8 mouse cellular contexts compared by ENCODE assay signal in the genomic region with DNA sequence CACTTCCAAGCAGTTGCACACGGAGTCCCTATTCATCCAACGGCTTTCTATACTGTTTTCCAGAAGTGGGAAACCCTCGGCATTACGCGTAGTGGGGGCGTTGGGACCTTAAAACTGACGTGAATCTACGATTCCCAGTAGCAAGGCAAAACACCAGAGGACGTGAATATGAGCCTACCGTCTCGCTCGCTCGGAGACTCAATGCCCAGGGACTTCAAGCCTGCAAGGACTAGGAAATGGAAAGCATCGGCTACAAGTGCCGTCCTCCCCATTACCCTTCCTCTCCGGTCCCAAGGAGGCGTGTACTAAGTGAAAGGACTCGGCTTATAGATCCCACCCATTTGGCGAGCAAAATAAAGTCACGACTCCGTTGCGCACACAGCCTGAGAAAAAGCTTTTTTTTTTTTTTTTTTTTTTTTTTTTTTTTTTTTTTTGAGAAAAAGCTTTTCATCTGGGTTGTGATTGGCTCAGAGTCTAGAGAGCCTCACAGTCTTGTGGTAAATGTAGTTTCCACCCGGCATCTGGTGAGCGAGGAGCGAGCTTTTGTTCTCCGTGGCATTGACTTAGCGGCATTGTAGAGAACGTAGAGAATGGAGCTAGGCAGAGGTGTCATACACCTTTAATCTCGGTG. TPM values are rescaled to one million over a fixed set of nuclear protein-coding genes. Genes with fewer than 3 reads are reported as not detected.
DNase-seq lines count a peak whose midpoint lies in the region; ATAC-seq and TF ChIP-seq lines count a peak whose summit lies in the region.

No protein-coding gene starts in this region.

- peak overlapping the region; percentile 72 for H3K4me2 ChIP-seq in intestine, postnatal 0 days (replicated peaks; ENCODE audit: low read depth)
- peak overlapping the region; percentile 68 for H3K4me2 ChIP-seq in limb, embryonic 13.5 days (replicated peaks)
- peak overlapping the region; percentile 53 for H3K4me2 ChIP-seq in midbrain, embryonic 13.5 days (replicated peaks)

- no peaks in the 10 kb centered on the region; the same call in 1 of the 2 replicates for H3K4me1 ChIP-seq in intestine, postnatal 0 days (replicated peaks; ENCODE audit: control insufficient read depth, insufficient read depth, low read length)
- H3K4me1 ChIP-seq in limb, embryonic 13.5 days, result peaks cover 14% of the 10 kb centered on the region
- peaks cover 16% of the 10 kb centered on the region for H3K4me1 ChIP-seq in midbrain, embryonic 13.5 days (replicated peaks)
- peaks cover 6% of the 10 kb centered on the region; the same call in 1 of the 2 replicates for H3K4me1 ChIP-seq in spleen, adult 2 months (ENCODE audit: control insufficient read depth, insufficient read depth, insufficient read length)

- H3K4me3 ChIP-seq in intestine, postnatal 0 days (ENCODE audit: low read depth, low read length), result peak overlapping the region; percentile 50
- H3K4me3 ChIP-seq in limb, embryonic 13.5 days, result peak overlapping the region; percentile 56
- H3K4me3 ChIP-seq in midbrain, embryonic 13.5 days (replicated peaks), result peak overlapping the region; percentile 47
- peak overlapping the region; percentile 71 for H3K4me3 ChIP-seq in spleen, adult 2 months (ENCODE audit: extremely low read depth, insufficient read depth, insufficient read length)

- no peaks in the 10 kb centered on the region for H3K9me3 ChIP-seq in intestine, postnatal 0 days (ENCODE audit: control insufficient read depth)
- no peaks in the 10 kb centered on the region for H3K9me3 ChIP-seq in limb, embryonic 13.5 days
- no peaks in the 10 kb centered on the region for H3K9me3 ChIP-seq in midbrain, embryonic 13.5 days

- no peaks in the 10 kb centered on the region for H3K36me3 ChIP-seq in intestine, postnatal 0 days (ENCODE audit: control insufficient read depth, insufficient read depth)
- no peaks in the 10 kb centered on the region for H3K36me3 ChIP-seq in limb, embryonic 13.5 days
- H3K36me3 ChIP-seq in midbrain, embryonic 13.5 days, result no peaks in the 10 kb centered on the region
- H3K36me3 ChIP-seq in spleen, adult 2 months (ENCODE audit: control insufficient read depth, insufficient read depth, low read length), result no peaks in the 10 kb centered on the region

- DNase-seq in left cerebral cortex, adult 18-20 months (ENCODE audit: low spot score in 2 of 2), result peak; percentile 29 to 57
- DNase-seq in left cerebral cortex, adult 11 months (ENCODE audit: low spot score), result no peak
- peak; percentile 62 for DNase-seq in embryo, embryonic 9.5 days (ENCODE audit: extremely low spot score)
- peak; percentile 97 for DNase-seq in heart, adult 11 months
- peak; percentile 48 to 75 for DNase-seq in spleen, adult 2 months (ENCODE audit: low read depth in 1 of 2, low spot score in 2 of 2)

- H3K27ac ChIP-seq in intestine, postnatal 0 days (ENCODE audit: low read depth, low read length), result peak overlapping the region; percentile 81
- H3K27ac ChIP-seq in limb, embryonic 13.5 days, result peak overlapping the region; percentile 92
- H3K27ac ChIP-seq in midbrain, embryonic 13.5 days, result peak overlapping the region; percentile 81
- peak overlapping the region; percentile 60 for H3K27ac ChIP-seq in spleen, adult 2 months (ENCODE audit: insufficient read depth, low read length)

- peak; percentile 42 for ATAC-seq in intestine, postnatal 0 days
- peak; percentile 82 for ATAC-seq in limb, embryonic 13.5 days (ENCODE audit: low FRiP score, low read depth)
- ATAC-seq in midbrain, embryonic 13.5 days, result peak; percentile 79

- no peak for TF ChIP-seq CTCF in intestine, postnatal 0 days (IDR thresholded peaks at IDR 0.05; ENCODE audit: low read depth)
- no peak for TF ChIP-seq CTCF in spleen, adult 2 months (IDR thresholded peaks at IDR 0.05; ENCODE audit: extremely low read depth, insufficient read depth, insufficient read length, insufficient replicate concordance)

- peak overlapping the region; percentile 60 for H3K9ac ChIP-seq in intestine, postnatal 0 days (ENCODE audit: low read depth, low read length)
- H3K9ac ChIP-seq in limb, embryonic 13.5 days, result peak overlapping the region; percentile 73
- H3K9ac ChIP-seq in midbrain, embryonic 13.5 days (replicated peaks), result peak overlapping the region; percentile 66

- 3% methylated on average over 29 of the region's 29 CpGs for WGBS in intestine, postnatal 0 days
- 2% methylated on average over 29 of the region's 29 CpGs for WGBS in limb, embryonic 13.5 days
- 2% methylated on average over 29 of the region's 29 CpGs for WGBS in midbrain, embryonic 13.5 days
- under 1% methylated on average over 29 of the region's 29 CpGs for WGBS in spleen, adult 2 months

- H3K27me3 ChIP-seq in intestine, postnatal 0 days (replicated peaks; ENCODE audit: control insufficient read depth, insufficient read depth, low read length), result no peaks in the 10 kb centered on the region
- H3K27me3 ChIP-seq in limb, embryonic 13.5 days, result no peaks in the 10 kb centered on the region
- H3K27me3 ChIP-seq in midbrain, embryonic 13.5 days, result no peaks in the 10 kb centered on the region
- H3K27me3 ChIP-seq in spleen, adult 2 months (ENCODE audit: control insufficient read depth, insufficient read depth, low read length), result no peaks in the 10 kb centered on the region

- peak; percentile 19 for TF ChIP-seq POLR2A in spleen, adult 2 months (IDR thresholded peaks at IDR 0.05; ENCODE audit: low read depth, low read length)

RNA-seq across cellular contexts. Expression of a gene that starts 4.0 kb away (rescaled TPM):
- 1 to 10 TPM; 9.4 to 9.6 TPM for total RNA-seq in left cerebral cortex, adult 18-20 months (2021)
- 4.0 and 4.1 TPM in 2 replicates for polyA plus RNA-seq in intestine, postnatal 0 days (2015; fragmentation: Nextera tagmentation; extraction: Ambion mirVana)
- polyA plus RNA-seq in limb, embryonic 13.5 days (2015; fragmentation: Nextera tagmentation; extraction: Ambion mirVana), result 12.6 and 13.6 TPM in 2 replicates
- polyA plus RNA-seq in midbrain, embryonic 13.5 days (2015; fragmentation: Nextera tagmentation; extraction: Ambion mirVana), result 13.7 and 15.4 TPM in 2 replicates
- polyA plus RNA-seq in spleen, adult 2 months (2012; rRNA removed), result 3.7 and 4.7 TPM in 2 replicates

RNA-seq across cellular contexts. Expression of a gene that starts 16.0 kb away (rescaled TPM):
- total RNA-seq in left cerebral cortex, adult 18-20 months (2021), result 1 to 10 TPM; 7.9 to 8.1 TPM
- 2.5 and 2.6 TPM in 2 replicates for polyA plus RNA-seq in intestine, postnatal 0 days (2015; fragmentation: Nextera tagmentation; extraction: Ambion mirVana)
- 10.5 and 10.8 TPM in 2 replicates for polyA plus RNA-seq in limb, embryonic 13.5 days (2015; fragmentation: Nextera tagmentation; extraction: Ambion mirVana)
- polyA plus RNA-seq in midbrain, embryonic 13.5 days (2015; fragmentation: Nextera tagmentation; extraction: Ambion mirVana), result 14.3 and 16.2 TPM in 2 replicates
- polyA plus RNA-seq in spleen, adult 2 months (2012; rRNA removed), result 4.1 and 5.1 TPM in 2 replicates

RNA-seq across cellular contexts. Expression of a gene that starts 34.4 kb away (rescaled TPM):
- total RNA-seq in left cerebral cortex, adult 18-20 months (2021), result under 1 TPM; 0.59 to 0.60 TPM
- 0.05 and 0.09 TPM in 2 replicates for polyA plus RNA-seq in intestine, postnatal 0 days (2015; fragmentation: Nextera tagmentation; extraction: Ambion mirVana)
- polyA plus RNA-seq in limb, embryonic 13.5 days (2015; fragmentation: Nextera tagmentation; extraction: Ambion mirVana), result 0.42 and 0.64 TPM in 2 replicates
- 0.69 and 1.1 TPM in 2 replicates for polyA plus RNA-seq in midbrain, embryonic 13.5 days (2015; fragmentation: Nextera tagmentation; extraction: Ambion mirVana)
- polyA plus RNA-seq in spleen, adult 2 months (2012; rRNA removed), result 0.21 and 0.31 TPM in 2 replicates

RNA-seq across cellular contexts. Expression of a gene that starts 36.4 kb away (rescaled TPM):
- under 1 TPM in 1 of 2 experiments, not detected in 1; 0.28 TPM for total RNA-seq in left cerebral cortex, adult 18-20 months (2021)
- polyA plus RNA-seq in intestine, postnatal 0 days (2015; fragmentation: Nextera tagmentation; extraction: Ambion mirVana), result 0.18 and 0.22 TPM in 2 replicates
- polyA plus RNA-seq in limb, embryonic 13.5 days (2015; fragmentation: Nextera tagmentation; extraction: Ambion mirVana), result 0.08 and 0.34 TPM in 2 replicates
- 0.11 and 0.23 TPM in 2 replicates for polyA plus RNA-seq in midbrain, embryonic 13.5 days (2015; fragmentation: Nextera tagmentation; extraction: Ambion mirVana)
- polyA plus RNA-seq in spleen, adult 2 months (2012; rRNA removed), result 0.21 TPM in 2 replicates

RNA-seq across cellular contexts. Expression of a gene that starts 37.3 kb away (rescaled TPM):
- total RNA-seq in left cerebral cortex, adult 18-20 months (2021), result 100 to 1,000 TPM; 206 to 207 TPM
- polyA plus RNA-seq in intestine, postnatal 0 days (2015; fragmentation: Nextera tagmentation; extraction: Ambion mirVana), result 82.8 and 85.3 TPM in 2 replicates
- polyA plus RNA-seq in limb, embryonic 13.5 days (2015; fragmentation: Nextera tagmentation; extraction: Ambion mirVana), result 316 and 329 TPM in 2 replicates
- polyA plus RNA-seq in midbrain, embryonic 13.5 days (2015; fragmentation: Nextera tagmentation; extraction: Ambion mirVana), result 240 and 273 TPM in 2 replicates
- 272 TPM in 2 replicates for polyA plus RNA-seq in spleen, adult 2 months (2012; rRNA removed)
